8 mouse cellular contexts compared by ENCODE assay signal in the genomic region with DNA sequence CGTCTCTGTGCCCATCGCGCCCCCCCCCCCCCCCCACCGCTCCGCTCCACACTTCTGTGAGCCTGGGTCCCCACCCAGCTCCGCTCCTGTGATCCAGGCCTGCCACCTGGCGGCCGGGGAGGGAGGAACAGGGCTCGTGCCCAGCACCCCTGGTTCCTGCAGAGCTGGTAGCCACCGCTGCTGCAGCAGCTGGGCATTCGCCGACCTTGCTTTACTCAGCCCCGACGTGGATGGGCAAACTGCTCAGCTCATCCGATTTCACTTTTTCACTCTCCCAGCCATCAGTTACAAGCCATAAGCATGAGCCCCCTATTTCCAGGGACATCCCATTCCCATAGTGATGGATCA. TPM values are rescaled to one million over a fixed set of nuclear protein-coding genes. Genes with fewer than 3 reads are reported as not detected.
DNase-seq lines count a peak whose midpoint lies in the region; ATAC-seq lines count a peak whose summit lies in the region.

No protein-coding gene starts in this region.

- peak overlapping the region; percentile 93 for H3K4me2 ChIP-seq in intestine, embryonic 16.5 days (ENCODE audit: low read depth, low read length)
- H3K4me2 ChIP-seq in limb, embryonic 11.5 days (ENCODE audit: low read depth, severe bottlenecking) = peak overlapping the region; percentile 96
- H3K4me2 ChIP-seq in midbrain, embryonic 12.5 days (replicated peaks) = peak overlapping the region; percentile 98

- H3K4me3 ChIP-seq in intestine, embryonic 16.5 days (ENCODE audit: low read length) = peak overlapping the region; percentile 78
- peak overlapping the region; percentile 82 for H3K4me3 ChIP-seq in limb, embryonic 11.5 days (ENCODE audit: low read depth, low read length)
- H3K4me3 ChIP-seq in midbrain, embryonic 12.5 days = peak overlapping the region; percentile 72

- H3K36me3 ChIP-seq in intestine, embryonic 16.5 days (ENCODE audit: control insufficient read depth, insufficient read depth, low read length) = peaks cover 2% of the 10 kb centered on the region; the same call in 1 of the 2 replicates
- H3K36me3 ChIP-seq in limb, embryonic 11.5 days (ENCODE audit: control insufficient read depth, insufficient read depth, low read length) = 0 out of 2 replicates have a peak, but pooled peaks cover 3% of the 10 kb centered on the region
- H3K36me3 ChIP-seq in midbrain, embryonic 12.5 days = peaks cover 30% of the 10 kb centered on the region

- WGBS in intestine, embryonic 16.5 days = 0% methylated on average over 11 of the region's 15 CpGs
- under 1% methylated on average over 10 of the region's 15 CpGs for WGBS in limb, embryonic 11.5 days
- 0% methylated on average over 9 of the region's 15 CpGs for WGBS in midbrain, embryonic 12.5 days

- H3K4me1 ChIP-seq in intestine, embryonic 16.5 days (ENCODE audit: control insufficient read depth, insufficient read depth, low read length) = peaks cover 44% of the 10 kb centered on the region
- peaks cover 18% of the 10 kb centered on the region for H3K4me1 ChIP-seq in limb, embryonic 11.5 days (ENCODE audit: control insufficient read depth, insufficient read depth, low read length)
- peaks cover 55% of the 10 kb centered on the region for H3K4me1 ChIP-seq in midbrain, embryonic 12.5 days

- peak overlapping the region; percentile 68 for H3K9ac ChIP-seq in intestine, embryonic 16.5 days (ENCODE audit: low read depth, low read length)
- peak overlapping the region; percentile 57 for H3K9ac ChIP-seq in limb, embryonic 11.5 days (ENCODE audit: low read length)
- H3K9ac ChIP-seq in midbrain, embryonic 12.5 days (replicated peaks) = peak overlapping the region; percentile 35; the same call in 1 of the 2 replicates

- peak; percentile 59 for ATAC-seq in granulocyte monocyte progenitor cell, adult 5-6 weeks (replicated peaks; ENCODE audit: poor library complexity, severe bottlenecking)
- peak; percentile 48 for ATAC-seq in intestine, embryonic 16.5 days
- peak; percentile 40 for ATAC-seq in limb, embryonic 11.5 days (ENCODE audit: insufficient number of reproducible peaks, low FRiP score, low TSS enrichment, low read depth)
- peak; percentile 24 for ATAC-seq in midbrain, embryonic 12.5 days (ENCODE audit: low FRiP score, low read depth)

- no peaks in the 10 kb centered on the region for H3K9me3 ChIP-seq in intestine, embryonic 16.5 days (ENCODE audit: control insufficient read depth, low read length)
- no peaks in the 10 kb centered on the region; the same call in 1 of the 2 replicates for H3K9me3 ChIP-seq in limb, embryonic 11.5 days (ENCODE audit: control insufficient read depth, low read length)
- H3K9me3 ChIP-seq in midbrain, embryonic 12.5 days = no peaks in the 10 kb centered on the region

- no peaks in the 10 kb centered on the region for H3K27me3 ChIP-seq in intestine, embryonic 16.5 days (replicated peaks; ENCODE audit: control insufficient read depth, insufficient read depth, low read length)
- H3K27me3 ChIP-seq in limb, embryonic 11.5 days (ENCODE audit: control insufficient read depth, insufficient read depth, low read length) = no peaks in the 10 kb centered on the region
- H3K27me3 ChIP-seq in midbrain, embryonic 12.5 days = peaks cover 35% of the 10 kb centered on the region

- DNase-seq in cerebellum, adult 9-11 months = peak; percentile 41
- DNase-seq in cerebellum, adult 9-10 months = no peak
- DNase-seq in embryo, embryonic 11.5 days (ENCODE audit: low read depth, low spot score) = peak; percentile 69
- DNase-seq in limb, embryonic 11.5 days (ENCODE audit: low spot score) = peak; percentile 90
- DNase-seq in spleen, adult 12 weeks (ENCODE audit: low spot score) = peak; percentile 76

- peak overlapping the region; percentile 96 for H3K27ac ChIP-seq in intestine, embryonic 16.5 days (ENCODE audit: low read length)
- H3K27ac ChIP-seq in limb, embryonic 11.5 days (replicated peaks; ENCODE audit: low read depth, low read length) = peak overlapping the region; percentile 82
- peak overlapping the region; percentile 74 for H3K27ac ChIP-seq in midbrain, embryonic 12.5 days (replicated peaks)

RNA-seq across cellular contexts. Expression of a gene that starts 1.2 kb away (rescaled TPM):
- total RNA-seq in granulocyte monocyte progenitor cell, adult 5-6 weeks (2014; fragmentation: Nextera tagmentation) = 4.0 and 8.1 TPM in 2 replicates
- total RNA-seq in granulocyte monocyte progenitor cell, adult 5-6 weeks (2017) = 1.6 and 2.7 TPM in 2 replicates
- 7.3 and 7.5 TPM in 2 replicates for polyA plus RNA-seq in intestine, embryonic 16.5 days (2015; fragmentation: Nextera tagmentation; extraction: Ambion mirVana)
- polyA plus RNA-seq in limb, embryonic 11.5 days (2014; fragmentation: Nextera tagmentation; extraction: Ambion mirVana) = 8.7 and 8.9 TPM in 2 replicates
- polyA plus RNA-seq in midbrain, embryonic 12.5 days (2016; fragmentation: Nextera tagmentation; extraction: Ambion mirVana) = 7.4 and 7.9 TPM in 2 replicates

RNA-seq across cellular contexts. Expression of a gene that starts 9.5 kb away (rescaled TPM):
- 0.32 TPM in 1 of 2 replicates, not detected in the other for total RNA-seq in granulocyte monocyte progenitor cell, adult 5-6 weeks (2014; fragmentation: Nextera tagmentation)
- 1.0 TPM in 1 of 2 replicates, not detected in the other for total RNA-seq in granulocyte monocyte progenitor cell, adult 5-6 weeks (2017)
- 54.6 and 59.3 TPM in 2 replicates for polyA plus RNA-seq in intestine, embryonic 16.5 days (2015; fragmentation: Nextera tagmentation; extraction: Ambion mirVana)
- polyA plus RNA-seq in limb, embryonic 11.5 days (2014; fragmentation: Nextera tagmentation; extraction: Ambion mirVana) = 8.6 and 9.2 TPM in 2 replicates
- 11.2 and 11.7 TPM in 2 replicates for polyA plus RNA-seq in midbrain, embryonic 12.5 days (2016; fragmentation: Nextera tagmentation; extraction: Ambion mirVana)

RNA-seq across cellular contexts. Expression of a gene that starts 17.1 kb away (rescaled TPM):
- total RNA-seq in granulocyte monocyte progenitor cell, adult 5-6 weeks (2014; fragmentation: Nextera tagmentation) = 2.2 and 4.9 TPM in 2 replicates
- total RNA-seq in granulocyte monocyte progenitor cell, adult 5-6 weeks (2017) = 0.99 and 3.4 TPM in 2 replicates
- 6.4 and 6.7 TPM in 2 replicates for polyA plus RNA-seq in intestine, embryonic 16.5 days (2015; fragmentation: Nextera tagmentation; extraction: Ambion mirVana)
- polyA plus RNA-seq in limb, embryonic 11.5 days (2014; fragmentation: Nextera tagmentation; extraction: Ambion mirVana) = 18.8 and 25.6 TPM in 2 replicates
- polyA plus RNA-seq in midbrain, embryonic 12.5 days (2016; fragmentation: Nextera tagmentation; extraction: Ambion mirVana) = 20.8 and 21.0 TPM in 2 replicates

RNA-seq across cellular contexts. Expression of a gene that starts 25.0 kb away (rescaled TPM):
- total RNA-seq in granulocyte monocyte progenitor cell, adult 5-6 weeks (2014; fragmentation: Nextera tagmentation) = 0.71 TPM in 1 of 2 replicates, not detected in the other
- 0.05 TPM in 1 of 2 replicates, not detected in the other for total RNA-seq in granulocyte monocyte progenitor cell, adult 5-6 weeks (2017)
- polyA plus RNA-seq in intestine, embryonic 16.5 days (2015; fragmentation: Nextera tagmentation; extraction: Ambion mirVana) = 1.5 and 2.1 TPM in 2 replicates
- polyA plus RNA-seq in limb, embryonic 11.5 days (2014; fragmentation: Nextera tagmentation; extraction: Ambion mirVana) = 1.8 and 2.0 TPM in 2 replicates
- 1.1 and 1.3 TPM in 2 replicates for polyA plus RNA-seq in midbrain, embryonic 12.5 days (2016; fragmentation: Nextera tagmentation; extraction: Ambion mirVana)

RNA-seq across cellular contexts. Expression of a gene that starts 26.5 kb away (rescaled TPM):
- 3.1 and 4.9 TPM in 2 replicates for total RNA-seq in granulocyte monocyte progenitor cell, adult 5-6 weeks (2014; fragmentation: Nextera tagmentation)
- 4.7 and 5.4 TPM in 2 replicates for total RNA-seq in granulocyte monocyte progenitor cell, adult 5-6 weeks (2017)
- polyA plus RNA-seq in intestine, embryonic 16.5 days (2015; fragmentation: Nextera tagmentation; extraction: Ambion mirVana) = 10.8 and 11.0 TPM in 2 replicates
- polyA plus RNA-seq in limb, embryonic 11.5 days (2014; fragmentation: Nextera tagmentation; extraction: Ambion mirVana) = 9.3 and 9.8 TPM in 2 replicates
- polyA plus RNA-seq in midbrain, embryonic 12.5 days (2016; fragmentation: Nextera tagmentation; extraction: Ambion mirVana) = 20.6 and 21.9 TPM in 2 replicates
